Mouse (Mus musculus) regulatory T cell (primary cell): Measurements from ENCODE around the gene Ccdc54.

ENCODE experiments used
- in situ Hi-C: fragments of 300-600 bp; cut with MboI, MseI; formaldehyde crosslinking; loops from one replicate; pipeline ENCODE4 v1.15.1; 2025; ENCODE audit warnings: high pct_unique_total_duplicates

Ccdc54 gene

GRCm38 (mm10) chr16:50542554-50543333 is 48.2 kb downstream of the Ccdc54 start:
- in situ Hi-C loops = no loop called here
